Mouse (Mus musculus) kidney, adult 2 months (tissue): ENCODE results near the gene Dmgdh.

Experiments used
- CTCF ChIP-seq: fragments of 200-500 bp; conservative IDR thresholded peaks from 2 replicates; pipeline ENCODE4 v1.5.1; 2011; ENCODE audit warnings: low read depth, mild to moderate bottlenecking, control low read depth, low read length, moderate library complexity, mixed read lengths; ENCODE audit not compliant: insufficient read depth, insufficient read length
- POLR2A ChIP-seq: fragments of 200-500 bp; IDR thresholded peaks from one replicate; pipeline ENCODE4 v1.6.1; 2011; ENCODE audit warnings: low read depth, low read length, control low read depth

- TF ChIP-seq CTCF: no peak
- no peak for TF ChIP-seq POLR2A
These were observed 36.7 kb upstream of the Dmgdh start, which contains the start of gene Bhmt for GRCm38 (mm10) chr13:93637282-93638245.
